Mouse (Mus musculus) spleen, embryonic (tissue): Measurements from ENCODE around the gene Map4k2.

ENCODE experiments used
- CTCF ChIA-PET: fragments of 350-600 bp; sonication (Branson Sonifier 250); formaldehyde crosslinking; loops from one replicate; lab custom pipeline; 2022; lab: Charles Lee

Gene Map4k2

GRCm38 (mm10) chr19:6342276-6342933 is 1.5 kb downstream of the Map4k2 start:
- CTCF ChIA-PET, result interaction anchor here (1.0 kb wide), 1 partner anchor 9 kb away, joined by 3 read pairs; no protein-coding TSS in a partner anchor

DNA sequence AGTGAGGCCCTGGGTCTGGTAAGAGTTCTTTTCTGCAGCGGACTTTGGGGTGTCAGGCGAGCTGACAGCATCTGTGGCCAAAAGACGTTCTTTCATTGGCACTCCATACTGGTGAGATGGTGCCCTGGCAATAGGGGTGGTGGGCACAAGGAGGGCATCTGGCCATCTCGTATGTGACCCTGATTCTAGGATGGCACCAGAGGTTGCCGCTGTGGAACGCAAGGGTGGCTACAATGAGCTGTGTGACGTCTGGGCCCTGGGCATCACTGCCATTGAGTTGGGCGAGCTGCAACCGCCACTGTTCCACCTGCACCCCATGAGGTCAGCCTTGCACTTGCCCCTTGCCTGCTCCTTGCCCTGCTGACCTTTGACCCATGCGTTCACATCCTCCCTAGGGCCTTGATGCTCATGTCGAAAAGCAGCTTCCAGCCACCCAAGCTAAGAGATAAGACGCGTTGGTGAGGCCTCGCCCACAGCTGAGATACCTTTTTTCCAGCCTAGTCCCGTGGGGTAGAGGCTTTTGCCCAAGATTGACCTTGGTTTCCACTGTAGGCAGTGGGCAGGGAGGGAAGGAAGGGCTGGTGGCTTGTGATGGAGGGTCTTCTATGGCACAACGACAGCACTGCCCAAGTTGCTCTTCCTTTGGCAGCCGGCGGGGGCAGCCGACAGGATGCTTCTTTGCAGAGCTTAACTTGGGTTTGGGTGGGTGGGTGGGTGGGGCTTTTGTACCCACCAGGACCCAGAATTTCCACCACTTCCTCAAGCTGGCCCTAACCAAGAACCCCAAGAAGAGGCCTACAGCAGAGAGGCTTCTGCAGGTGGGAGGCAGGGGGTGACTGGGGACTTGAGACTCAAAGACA is 2.4 kb downstream of the Map4k2 start:
- CTCF ChIA-PET, result interaction anchor here (0.6 kb wide), 1 partner anchor 8 kb away, joined by 3 read pairs; no protein-coding TSS in a partner anchor

DNA sequence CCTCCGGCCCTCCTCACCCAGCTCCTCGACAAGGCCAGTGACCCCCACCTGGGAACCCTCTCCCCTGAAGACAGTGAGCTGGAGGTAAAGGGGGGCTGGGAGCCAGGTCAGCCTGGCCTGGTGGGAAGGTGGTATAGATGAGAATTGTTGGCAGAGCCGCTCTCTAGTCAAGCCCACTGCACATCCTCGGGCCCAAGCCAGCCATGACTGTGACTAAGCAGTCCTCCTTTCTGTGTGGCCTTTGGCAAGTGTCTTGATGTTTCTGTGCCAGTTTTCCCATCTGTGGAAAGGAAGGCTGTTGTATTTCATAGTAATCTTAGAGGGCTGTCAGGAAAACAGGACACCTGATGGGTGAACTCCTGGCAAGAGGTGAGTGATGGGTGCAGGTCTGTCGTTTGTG is 3.1 kb downstream of the Map4k2 start:
- CTCF ChIA-PET, result interaction anchor here (0.6 kb wide), 1 partner anchor 7 kb away, joined by 3 read pairs; no protein-coding TSS in a partner anchor

- CTCF ChIA-PET, result interaction anchor here (1.2 kb wide), 1 partner anchor 12 kb away, joined by 4 read pairs; no protein-coding TSS in a partner anchor
Measured at GRCm38 (mm10) chr19:6346023-6346422, 5.1 kb downstream of the Map4k2 start.

DNA sequence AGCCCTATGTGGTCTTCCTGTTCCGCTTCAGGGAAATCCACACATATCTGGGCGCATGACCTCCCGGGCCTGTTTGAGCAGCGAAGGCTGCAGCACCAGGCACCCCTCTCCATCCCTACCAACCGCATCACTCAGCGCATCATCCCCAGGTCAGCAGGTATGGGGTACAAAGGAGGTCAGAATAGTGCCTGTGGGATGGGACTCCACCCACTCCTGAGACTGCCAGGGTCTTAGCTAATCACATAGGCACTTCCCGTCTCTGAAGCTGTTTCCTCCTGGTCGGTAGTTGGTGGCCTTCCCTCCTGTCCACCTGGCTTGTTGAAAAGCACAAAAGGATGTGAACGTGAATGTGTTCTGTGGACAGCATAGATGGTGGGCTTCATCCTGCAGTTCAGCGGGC is 5.7 kb downstream of the Map4k2 start:
- CTCF ChIA-PET, result no interaction called here

GRCm38 (mm10) chr19:6347615-6348014 is 6.7 kb downstream of the Map4k2 start:
- CTCF ChIA-PET, result no interaction called here

DNA sequence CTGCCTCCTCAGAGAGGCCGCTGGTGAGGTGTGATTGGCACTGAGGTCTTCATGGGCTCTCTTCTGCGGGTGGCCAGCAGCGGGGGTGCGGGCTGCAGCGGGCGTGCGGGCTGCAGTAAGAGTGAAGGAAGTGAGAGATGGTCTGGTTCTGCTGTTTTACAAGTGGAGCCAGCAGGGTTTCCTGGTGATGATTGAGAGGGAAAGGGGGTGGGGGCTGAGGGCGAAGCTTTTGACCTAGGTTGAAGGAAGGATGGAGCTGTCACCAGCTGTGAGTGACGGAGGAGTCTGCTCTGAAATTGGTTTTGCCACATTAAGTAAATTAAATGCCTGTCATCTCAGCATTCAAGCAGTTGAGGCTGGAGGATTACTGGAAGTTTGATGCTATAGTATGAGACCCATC is 7.8 kb downstream of the Map4k2 start:
- CTCF ChIA-PET, result no interaction called here

DNA sequence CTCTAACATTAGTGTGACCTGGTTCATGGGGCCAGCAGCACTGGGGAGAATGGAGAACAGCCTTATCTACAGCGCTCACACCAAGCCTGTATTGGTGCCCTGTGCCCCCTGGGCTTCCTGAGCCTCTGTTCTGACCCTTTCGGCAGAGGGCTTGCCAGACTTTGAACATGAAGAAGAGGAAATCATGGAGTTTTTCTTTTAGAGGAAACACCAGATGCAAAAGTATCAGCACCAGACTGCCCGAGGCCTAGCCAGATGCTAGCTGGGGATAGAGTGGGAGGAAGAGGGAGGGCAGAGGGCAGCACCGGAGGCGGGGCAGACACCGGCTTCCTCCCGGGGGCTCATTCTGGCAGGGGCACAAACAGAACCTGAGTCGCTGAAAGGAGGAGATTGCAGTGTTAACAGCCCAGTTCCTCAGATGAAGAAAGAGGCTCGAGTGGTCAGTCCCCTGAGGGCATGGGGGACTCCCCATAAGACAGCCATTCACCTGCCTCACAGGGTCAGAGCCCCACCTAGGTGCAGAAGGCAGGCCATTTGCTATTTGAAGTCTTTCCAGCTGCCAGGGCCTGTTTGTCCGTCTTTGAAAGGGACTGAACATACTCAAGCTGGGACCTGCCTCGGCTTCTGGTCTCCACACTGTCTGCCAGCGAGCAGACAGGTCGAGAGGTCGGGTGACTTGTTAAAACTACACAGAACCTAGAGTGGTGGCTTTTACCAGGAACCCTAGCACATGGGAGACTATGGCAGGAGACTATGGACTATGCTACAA is 8.5 kb downstream of the Map4k2 start:
- CTCF ChIA-PET, result no interaction called here

DNA sequence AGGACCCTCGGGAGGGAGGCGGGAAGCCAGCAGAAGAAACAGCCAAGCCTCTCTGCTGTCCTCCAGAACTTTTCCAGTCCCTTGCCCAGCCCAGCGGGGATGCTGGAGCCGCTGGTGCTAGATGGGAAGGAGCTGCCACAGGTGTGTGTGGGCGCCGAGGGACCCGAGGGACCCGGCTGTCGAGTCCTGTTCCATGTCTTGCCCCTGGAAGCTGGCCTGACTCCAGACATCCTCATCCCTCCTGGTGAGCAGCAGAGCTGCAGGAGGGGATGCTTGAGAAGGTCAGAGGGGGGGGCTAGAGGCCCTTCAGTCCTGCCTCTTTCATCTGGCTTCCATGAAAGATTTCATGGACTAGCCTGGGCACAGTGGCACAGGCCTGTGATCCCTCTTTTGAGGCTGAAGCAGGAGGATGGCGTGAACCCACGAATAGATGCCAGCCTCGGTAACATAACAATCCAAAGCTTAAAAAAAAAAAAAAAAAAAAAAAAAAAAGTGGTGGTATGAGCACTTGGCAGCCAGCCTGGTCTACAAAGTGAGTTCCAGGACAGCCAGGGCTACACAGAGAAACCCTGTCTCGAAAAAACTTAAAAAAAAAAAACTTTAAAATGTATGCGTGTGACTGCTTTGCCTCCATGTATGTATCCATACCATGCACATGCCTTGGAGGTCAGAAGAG is 10.6 kb downstream of the Map4k2 start:
- CTCF ChIA-PET, result interaction anchor here (0.6 to 1.0 kb wide), 4 partner anchors 8 to 210 kb away, joined by 3 to 4 read pairs (median 3); no protein-coding TSS in a partner anchor

DNA sequence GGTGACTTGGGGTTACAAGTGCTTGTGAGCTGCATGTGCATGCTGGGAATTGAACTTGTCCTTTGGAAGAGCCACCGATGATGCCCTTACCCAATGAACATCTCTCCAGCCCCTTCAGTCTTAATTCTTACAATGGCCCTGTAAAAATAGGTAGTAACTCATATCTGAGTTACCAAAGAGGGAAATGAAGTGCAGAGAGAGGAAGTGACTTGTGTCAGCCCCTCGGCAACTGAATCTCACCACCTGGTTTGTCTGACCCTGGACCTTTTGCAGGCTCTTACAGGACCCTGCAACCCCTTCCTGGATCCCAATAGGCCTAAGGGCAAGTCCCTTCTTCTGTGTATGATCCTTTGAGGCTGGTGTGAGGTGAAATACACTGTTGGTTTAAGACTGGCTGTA is 11.2 kb downstream of the Map4k2 start:
- CTCF ChIA-PET, result interaction anchor here (1.0 kb wide), 1 partner anchor 10 kb away, joined by 3 read pairs; no protein-coding TSS in a partner anchor

- CTCF ChIA-PET, result no interaction called here
Measured at GRCm38 (mm10) chr19:6354030-6354429, 13.1 kb downstream of the Map4k2 start.

DNA sequence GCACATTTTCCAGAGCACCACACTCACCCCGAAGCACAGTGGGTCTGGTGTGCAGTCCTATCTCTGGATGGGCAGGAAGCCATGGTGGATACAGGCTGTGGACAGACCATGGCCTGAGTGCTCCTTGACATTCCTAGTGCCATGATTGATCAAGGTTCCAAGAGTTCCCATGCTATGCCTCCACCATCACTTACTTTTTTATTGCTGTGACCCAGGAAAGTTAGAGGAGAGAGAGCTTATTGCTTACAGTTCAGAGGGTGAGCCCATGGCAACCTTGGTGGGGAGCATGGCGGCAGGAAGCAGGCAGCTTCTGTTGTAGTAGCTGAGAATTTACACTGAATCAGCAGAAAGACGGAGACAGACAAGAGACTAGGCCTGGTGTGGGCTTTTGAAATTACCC is 20.4 kb downstream of the Map4k2 start:
- CTCF ChIA-PET, result no interaction called here

- CTCF ChIA-PET, result no interaction called here
Measured at GRCm38 (mm10) chr19:6363091-6363410, 22.1 kb downstream of the Map4k2 start.

DNA sequence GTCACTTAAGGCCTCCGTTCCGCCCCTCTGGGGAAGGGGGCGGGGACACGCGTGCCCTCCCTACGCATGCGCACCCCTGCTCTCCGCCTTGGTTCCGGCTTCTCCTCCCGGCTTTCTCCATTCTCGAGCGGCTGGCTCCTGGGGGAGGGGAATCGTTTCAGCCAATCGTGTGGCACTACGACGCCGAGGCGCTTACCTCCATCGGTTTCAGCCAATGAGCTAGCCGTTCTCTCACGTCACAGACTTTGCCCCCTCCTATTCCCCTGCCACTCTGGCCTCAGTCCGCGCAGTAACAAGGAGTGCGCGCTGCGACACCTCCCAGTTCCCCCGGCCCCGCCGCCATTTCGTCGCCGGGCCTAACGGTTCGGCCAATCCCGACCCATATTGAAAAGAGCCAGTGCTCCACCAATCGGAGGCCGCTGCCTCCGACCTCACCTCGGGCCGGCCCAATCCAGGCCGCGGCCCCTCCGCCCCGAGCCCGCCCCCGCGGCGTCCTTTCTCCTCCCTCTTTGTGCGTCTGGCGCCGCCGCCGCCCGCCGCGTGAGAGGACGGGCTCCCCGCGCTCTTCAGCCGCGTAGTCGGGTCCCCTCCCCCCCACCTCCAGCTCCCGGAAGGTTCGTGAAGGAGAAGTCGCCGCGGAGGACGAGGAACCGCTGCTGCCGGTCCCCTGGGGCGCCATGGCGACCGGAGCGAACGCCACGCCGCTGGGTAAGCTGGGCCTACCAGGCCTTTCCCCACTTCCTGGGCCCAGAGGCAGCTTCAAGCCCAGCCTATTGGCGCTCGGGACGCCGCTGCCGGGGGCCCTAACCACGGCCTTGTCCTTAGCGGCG is 22.7 kb downstream of the Map4k2 start, which contains the start of gene Sf1:
TSS of gene Sf1 (plus strand) at position 280 of the 830 bp plus-strand sequence.
- CTCF ChIA-PET, result no interaction called here

DNA sequence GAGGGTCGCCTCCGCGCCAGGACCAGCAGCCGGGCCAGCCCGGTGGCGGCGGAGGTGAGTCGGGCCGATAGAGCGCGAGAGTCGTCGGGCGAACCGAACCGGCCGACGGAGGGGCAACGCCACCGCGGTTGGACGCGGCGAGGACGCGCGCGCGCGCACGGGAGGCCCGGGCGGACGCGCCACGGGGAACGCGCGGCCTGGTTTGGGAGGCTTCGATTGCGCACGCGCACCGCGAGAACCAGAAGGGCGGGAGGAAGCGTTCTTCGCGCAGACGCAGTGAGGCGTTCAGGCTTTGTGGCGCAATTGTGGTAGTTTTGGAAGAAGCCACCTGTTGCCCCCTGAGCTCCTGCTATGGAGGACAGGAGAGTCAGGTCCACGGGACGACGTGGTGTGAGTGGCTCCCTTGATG is 23.4 kb downstream of the Map4k2 start:
- CTCF ChIA-PET, result no interaction called here

GRCm38 (mm10) chr19:6364842-6365241 is 23.9 kb downstream of the Map4k2 start:
- CTCF ChIA-PET, result no interaction called here

DNA sequence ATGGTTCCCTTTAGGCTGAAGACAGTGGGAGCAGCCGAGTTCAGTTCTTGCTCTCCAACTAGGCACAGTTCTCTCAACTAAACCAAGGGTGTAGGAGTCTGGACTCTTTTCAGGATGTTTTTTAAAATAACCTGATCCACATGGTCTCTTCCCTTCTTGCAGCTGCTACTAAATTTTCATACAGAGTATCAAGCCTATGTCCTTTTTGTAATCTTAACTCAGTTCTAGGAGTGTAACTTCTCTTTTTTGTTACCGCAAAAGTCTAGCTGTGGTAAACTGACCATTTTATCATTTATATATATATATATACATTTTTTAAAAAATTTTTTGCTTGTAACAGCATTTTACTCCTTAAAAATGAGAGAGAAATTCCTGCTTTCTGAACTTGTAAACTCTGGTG is 29.2 kb downstream of the Map4k2 start:
- CTCF ChIA-PET, result interaction anchor here (0.5 kb wide), 1 partner anchor 19 kb away, joined by 3 read pairs; no protein-coding TSS in a partner anchor

- CTCF ChIA-PET, result no interaction called here
Measured at GRCm38 (mm10) chr19:6372433-6372832, 31.5 kb downstream of the Map4k2 start.

DNA sequence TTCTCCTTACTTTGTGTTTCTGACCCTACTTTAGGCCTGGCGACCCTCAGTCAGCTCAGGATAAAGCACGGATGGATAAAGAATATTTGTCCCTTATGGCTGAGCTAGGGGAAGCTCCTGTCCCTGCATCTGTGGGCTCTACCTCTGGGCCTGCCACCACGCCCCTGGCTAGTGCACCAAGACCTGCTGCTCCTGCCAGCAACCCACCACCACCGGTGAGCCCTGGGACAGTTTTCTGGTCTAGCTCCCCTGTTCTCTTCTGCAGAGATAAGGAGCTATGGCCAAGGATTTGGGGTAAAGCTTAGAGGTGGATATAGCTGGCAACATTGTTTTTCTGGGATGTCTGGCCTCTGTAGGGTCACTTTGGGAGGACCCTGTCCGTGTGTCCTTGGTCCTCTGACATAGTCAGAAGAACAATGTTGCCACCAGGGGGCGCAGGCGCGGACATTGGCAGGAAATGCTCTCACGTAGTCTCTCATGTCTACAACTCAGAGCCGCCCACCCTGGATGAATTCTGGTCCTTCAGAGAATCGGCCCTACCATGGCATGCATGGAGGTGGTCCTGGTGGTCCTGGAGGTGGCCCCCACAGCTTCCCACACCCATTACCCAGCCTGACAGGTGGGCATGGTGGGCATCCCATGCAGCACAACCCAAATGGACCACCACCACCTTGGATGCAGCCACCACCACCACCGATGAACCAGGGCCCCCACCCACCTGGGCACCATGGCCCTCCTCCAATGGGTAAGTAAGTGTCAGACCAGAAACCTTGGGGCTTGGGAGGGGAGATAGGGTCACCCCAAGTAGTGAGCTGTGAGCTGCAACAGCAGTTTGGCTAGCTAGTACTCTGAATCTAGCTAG is 32.8 kb downstream of the Map4k2 start:
- CTCF ChIA-PET, result interaction anchor here (0.6 to 0.9 kb wide), 3 partner anchors 10 to 21 kb away, joined by 3 read pairs; no protein-coding TSS in a partner anchor
